Mouse (Mus musculus) layer of hippocampus, adult 11-12 months (tissue): ENCODE measurements around the gene Rlbp1.

Experiments used
- DNase-seq: peaks from one replicate; pipeline ENCODE4 v3.0.0; 2022; ENCODE audit warnings: low spot score

The Rlbp1 gene

DNA sequence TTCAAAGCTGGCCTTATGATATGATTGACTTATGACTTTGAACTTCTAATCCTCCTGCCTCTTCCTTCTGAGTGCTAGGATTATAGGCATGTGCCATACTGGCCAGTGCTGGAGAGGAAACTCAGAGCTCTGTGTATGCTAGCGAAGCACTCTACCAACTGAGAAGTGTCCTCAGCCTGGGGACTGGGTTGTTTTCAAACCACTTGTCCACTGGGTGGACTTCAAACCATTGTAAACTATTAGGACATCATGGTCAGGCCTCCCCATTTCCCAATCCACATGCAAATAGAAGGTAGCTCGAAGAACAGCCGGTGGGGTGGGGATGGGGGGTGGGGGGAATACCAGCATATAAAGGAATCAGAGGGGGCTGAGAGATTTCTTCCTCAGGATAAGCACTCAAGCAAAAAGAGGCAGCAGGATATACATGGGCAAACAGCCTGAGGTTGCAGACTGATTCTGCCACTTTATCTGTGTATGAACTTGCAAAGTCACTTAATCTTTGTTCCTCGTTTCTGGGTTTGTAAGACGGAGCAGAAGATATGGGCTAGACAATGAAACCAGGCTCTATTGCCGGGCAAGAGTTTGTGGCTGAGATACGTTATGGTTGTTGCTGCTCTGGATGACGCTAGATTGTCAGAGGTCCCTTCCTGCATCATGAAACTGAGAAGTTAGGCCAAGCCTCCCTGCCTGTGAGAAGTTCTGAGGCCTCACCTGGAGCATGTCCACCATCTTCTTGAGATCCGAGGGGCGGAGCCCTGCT lies 10.2 kb downstream of the Rlbp1 start:
- DNase-seq: no peak

DNA sequence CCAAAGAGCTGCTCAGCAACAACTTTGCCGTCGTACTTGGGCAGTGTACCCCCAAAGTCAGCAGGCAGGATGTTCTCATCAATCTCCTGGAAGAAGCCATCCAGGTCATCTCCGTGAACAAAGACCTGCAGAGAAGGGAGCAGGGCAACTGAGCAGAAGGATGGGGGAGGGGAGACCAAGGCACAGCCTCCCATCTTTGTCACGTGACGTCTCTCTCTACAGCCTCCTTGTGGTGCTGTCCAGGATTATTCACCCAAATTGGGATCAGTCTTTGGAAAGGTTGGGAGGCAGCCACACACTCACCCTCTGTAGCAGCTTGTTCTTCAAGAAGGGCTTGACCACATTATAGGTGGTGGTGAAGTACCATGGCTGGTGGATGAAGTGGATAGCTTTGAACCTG lies 11.3 kb downstream of the Rlbp1 start:
- DNase-seq: no peak

DNA sequence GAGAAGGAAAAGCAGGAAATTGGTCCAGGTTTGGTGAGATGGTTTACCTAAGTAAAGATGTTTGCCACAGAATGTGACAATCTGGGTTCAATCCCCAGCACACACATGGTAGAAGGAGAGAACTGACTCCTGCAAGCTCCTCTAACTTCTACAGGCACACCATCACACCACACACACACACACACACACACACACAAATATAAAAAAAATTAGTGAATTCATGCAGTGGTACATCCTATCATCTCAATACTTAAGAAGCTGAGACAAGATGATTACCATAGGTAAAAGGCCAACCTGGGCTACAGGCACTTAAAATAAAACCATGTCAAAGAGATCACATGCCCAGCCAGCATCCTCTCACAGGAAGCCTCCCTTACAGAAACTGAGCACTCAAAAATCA lies 12.8 kb downstream of the Rlbp1 start:
- no peak for DNase-seq

DNA sequence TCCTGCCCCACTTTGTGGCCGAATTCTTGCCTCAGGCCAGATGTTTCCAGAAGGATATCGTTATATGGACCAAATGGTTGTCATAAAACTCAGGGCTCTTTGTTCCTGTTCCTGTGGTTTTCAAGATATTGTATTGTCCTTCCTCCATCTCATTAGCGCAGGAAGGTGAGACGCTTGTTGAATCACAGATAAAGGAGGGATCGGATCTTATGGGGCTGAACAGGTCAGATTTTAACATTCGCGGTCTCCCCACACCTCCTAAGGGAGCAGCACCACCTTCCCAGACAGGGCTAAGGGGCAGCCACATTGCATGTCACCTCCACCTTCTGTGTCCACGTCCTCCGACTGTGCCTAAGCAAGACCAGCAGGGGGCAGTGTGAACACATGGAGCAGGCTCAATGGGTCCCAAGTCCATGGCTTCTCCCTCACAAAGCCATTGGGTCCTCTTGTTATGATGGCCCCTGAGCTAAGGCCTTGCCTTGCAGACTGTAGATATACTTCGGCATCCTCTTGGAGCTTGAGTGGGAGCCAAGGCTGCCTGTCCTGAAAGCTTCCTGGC lies 15.4 kb downstream of the Rlbp1 start:
- peak; percentile 79 for DNase-seq

DNA sequence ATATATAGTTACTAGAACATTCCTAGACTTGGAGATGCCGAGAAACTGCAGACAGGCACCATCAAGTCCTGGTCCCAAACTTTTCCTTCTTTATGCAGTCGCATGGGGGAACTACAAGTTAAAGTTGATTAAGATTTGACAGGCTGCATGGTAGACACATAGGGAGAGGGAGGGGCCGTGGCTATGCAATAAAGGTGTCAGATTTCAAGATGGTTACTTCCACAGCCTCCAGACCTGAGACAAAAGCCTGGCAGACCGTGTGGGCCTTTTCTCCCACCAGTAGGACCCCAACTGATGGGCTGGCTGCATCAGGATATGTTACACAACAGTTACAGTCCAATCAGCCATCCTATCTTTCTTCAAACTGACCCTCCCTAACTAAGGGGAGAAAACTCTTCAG lies 17.4 kb downstream of the Rlbp1 start:
- DNase-seq: no peak

DNA sequence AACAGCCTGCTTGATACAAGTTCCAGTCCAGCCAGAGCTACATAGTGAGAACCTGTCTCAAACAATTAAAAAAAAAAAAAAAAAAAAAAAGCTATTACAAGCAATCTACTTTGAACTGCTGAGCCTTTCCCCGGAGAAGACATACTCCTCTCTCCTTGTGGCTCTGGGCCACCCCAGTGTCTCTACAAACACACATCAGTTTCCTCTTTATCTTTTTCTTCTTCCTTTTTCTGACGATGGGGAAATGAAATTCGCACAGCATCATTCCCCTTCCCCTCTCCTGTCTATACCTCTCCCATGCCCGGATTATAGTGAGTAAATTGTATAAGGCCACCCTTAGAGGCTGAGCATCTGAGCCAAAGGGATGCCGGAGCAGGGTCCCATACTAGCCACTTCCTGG lies 18.2 kb downstream of the Rlbp1 start:
- no peak for DNase-seq

DNA sequence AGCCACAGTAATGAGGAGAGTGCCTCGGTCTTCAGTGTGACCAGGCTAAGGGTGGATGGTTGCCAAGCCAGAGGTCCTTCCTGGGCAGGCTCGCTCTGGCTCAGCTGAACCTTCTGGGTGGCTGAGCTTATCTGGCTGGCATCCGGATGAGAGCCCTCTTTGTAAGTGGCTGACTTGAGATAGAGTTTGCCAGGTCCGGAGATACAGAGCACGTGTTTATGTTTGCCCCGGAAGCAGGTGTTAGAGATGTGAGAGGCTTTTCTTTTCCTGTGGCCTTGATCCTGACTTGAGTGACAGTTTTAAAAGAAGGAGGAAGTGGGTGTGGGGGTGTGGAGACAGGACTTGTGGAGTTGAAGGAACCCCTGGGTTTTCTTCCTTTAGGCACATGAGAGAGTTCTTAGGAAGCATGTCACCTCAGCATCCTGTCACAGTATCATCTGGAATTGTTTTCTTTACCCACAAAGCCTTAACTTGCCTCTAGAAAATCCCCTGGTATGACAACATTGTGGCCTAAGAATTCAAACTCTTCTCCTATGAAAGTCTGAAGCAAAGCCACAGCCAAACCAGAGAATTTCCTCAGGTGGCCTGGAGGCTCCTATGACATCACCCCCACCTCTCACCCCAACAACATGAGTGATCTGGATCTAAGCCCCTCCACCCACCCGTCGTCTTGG lies 23.3 kb downstream of the Rlbp1 start:
- DNase-seq: peak; percentile 59

DNA sequence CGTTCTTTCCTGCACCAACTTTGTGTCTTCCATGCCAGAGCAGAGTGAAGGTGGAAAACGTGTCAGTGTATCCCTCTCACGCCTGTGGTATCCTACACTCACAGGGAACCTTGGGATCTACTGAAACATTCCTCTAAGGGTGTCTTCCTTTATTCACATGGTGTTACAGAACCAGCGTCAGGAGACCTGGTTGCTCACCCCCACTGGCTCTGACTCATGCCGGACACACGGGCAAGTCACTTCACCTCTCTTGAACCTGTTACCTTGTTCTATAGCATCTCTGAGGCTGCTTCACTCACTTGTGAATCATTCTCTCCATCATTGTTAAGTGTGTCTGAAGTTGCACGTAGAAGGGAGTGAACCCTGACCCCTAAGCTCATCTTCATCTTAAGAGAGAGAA lies 24.0 kb downstream of the Rlbp1 start:
- DNase-seq: no peak

DNA sequence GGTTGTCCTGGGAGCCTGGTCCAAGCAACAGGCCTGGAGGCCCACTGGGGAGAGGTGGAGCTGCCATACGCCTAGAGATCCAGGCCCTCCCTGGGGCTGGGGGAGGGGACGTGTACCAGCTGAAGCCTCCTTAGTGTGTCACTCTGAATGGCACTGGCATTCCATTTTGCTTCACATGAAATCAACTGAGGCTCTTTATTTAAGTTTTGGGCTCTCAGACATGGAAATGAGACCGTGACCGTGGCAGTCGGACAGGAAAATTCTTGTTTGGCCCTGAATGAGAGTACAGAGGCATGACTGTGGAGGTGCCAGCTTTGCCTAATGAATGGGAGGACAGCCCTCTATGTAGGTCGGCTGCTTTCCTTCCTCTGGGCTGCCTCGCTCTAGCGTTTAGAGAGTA lies 24.6 kb downstream of the Rlbp1 start:
- DNase-seq: peak; percentile 55

DNA sequence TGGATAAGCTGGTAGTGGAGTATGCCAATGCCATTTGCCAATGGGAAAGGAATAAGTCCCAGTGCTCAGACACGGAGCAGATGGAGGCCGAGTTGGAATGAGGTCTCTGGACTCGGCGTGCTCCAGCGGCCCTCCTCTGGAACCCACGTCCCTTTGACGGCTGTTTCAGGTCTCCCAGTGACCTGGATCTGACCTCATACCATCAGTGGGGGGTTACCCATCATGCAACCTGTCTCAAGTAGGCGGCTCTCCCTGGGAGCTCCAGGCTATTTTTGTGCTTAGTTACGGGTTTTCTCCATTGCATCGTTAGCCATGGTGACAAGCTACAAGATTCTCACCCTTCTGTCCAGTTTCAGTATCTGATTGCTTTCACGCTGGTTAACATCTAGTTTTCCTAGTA lies 26.8 kb downstream of the Rlbp1 start:
- DNase-seq: no peak

DNA sequence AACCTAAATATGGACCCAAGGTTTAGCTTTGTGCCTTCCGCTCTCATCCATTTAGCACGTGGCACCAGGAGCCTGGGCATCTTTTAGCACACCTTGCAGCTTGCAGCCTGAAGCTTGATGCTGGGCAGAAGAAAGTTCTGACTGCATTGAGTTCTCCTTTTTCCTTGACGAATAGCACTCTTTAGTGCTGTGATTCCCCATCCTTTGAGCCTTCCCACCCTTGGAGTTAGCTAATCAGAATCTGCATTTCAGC lies 27.7 kb downstream of the Rlbp1 start:
- DNase-seq: no peak

DNA sequence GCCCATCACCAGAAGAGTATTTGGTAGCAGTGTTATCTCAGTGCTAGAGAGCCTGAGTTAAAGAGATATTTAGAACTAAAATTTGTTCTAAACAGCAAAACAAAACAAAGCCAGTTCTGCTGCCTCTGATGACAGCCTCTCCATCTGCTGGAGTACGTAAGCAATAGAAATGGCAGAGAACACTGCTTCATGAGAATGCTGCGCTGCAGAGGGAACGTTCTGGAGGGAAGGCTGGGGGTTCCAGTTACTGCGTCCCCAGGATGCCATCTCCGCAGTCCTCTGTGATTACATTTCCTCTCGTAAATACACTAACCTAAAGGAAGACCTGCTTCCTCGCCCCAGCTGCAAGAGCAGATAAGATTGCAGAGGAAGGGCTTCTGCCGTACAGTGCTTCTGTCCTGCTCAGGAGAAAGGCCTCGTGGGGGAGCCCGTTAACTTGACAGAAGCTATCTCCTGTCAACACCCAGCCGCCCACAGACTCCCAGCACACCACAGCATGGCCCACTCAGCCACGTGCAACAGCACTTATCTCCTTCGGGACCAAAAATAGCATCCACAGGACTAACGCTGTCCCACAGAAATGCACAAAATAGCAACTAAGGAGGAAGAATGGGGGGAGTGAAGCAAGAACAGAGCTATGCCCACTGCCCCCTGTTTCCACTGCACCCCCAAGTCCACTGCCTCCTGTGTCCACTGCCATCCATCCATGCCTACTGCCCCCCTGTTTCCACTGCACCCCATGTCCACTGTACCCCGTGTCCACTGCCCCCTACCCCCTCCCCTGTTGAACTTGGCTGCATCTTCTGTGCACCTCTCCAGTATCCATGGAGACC lies 28.3 kb downstream of the Rlbp1 start:
- peak; percentile 83 for DNase-seq

DNA sequence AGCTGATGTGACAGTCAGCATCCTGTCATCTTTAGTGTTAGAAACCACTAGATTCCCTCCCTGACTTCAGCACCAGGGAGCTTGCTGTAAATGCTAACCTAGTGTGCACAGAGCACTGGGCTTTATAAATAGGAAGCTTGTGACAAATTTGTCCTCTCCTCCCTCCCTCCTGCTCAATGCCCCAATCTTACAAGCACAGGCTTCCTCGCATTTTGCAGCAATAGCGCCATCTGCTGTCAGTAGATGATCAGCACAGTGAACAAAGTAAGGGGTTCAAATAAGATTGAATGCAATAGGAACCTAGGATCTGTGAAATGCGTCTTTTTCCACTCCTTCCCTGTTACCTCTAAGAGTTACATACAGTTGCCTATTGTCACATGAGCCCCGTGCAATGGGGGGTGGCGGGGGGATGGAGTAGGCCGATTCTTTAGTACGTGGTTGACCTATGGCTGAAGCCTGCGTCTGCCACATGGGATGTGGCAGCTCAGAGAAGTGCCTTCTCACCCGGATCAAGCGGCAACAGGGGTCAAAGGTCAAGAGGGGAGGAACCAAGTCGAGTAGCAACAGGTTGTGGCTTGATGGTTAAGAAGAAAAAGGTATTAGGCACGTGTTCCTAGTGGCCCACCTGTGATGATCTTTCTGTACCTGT lies 37.0 kb downstream of the Rlbp1 start:
- peak; percentile 91 for DNase-seq

DNA sequence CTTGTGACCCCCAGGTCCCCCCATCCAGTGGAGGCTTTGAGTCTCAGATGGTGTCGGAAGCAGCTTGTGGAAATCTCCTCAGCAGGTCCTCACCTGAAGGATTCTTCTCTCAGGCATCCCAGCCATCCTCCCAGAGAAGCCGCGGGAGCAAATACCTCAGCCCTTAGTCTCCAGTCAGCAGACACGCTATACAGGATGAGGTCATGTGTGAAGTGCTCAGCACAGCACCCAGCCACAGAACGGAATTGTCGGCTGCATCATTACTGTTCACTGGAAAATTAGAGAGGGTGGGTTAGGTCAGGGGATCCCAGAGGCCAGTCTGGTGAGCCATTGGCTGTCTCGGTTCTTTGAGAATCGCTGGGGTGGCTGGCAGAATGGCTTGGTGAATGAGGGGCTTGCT lies 38.0 kb downstream of the Rlbp1 start:
- DNase-seq: no peak

DNA sequence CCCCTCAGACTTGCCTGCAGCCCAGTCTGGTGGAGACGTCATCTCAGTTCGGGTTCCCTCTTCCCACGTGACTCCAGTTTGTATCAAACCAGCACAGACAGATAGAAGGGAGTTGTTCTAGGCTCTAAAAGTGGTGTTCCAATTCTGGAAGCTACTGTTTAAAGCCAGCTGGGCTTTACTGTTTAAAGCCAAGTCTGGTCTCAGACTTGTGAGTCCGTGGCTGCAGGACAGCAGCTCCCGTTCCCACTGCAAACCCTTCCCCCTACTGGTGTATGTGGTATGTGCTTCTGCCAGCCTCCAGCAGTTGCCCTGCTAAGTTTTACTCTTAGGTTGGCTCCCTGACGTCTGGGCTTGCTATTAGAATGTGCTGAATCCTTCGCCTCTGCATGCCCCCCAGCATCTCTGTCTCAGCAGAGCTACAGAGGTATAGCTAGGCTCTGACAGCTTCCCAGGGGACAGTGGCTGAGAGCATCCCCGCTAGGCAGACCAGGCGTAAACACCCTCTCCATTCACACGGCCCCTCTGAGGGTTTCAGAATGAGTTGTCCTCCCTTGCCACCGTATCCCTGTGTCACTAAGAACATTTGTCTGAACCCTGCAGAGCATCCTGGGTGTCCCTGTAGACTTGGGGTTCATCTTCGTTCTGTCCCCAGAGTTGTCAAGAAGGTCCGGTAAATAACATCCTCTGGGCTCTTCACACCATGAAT lies 39.6 kb downstream of the Rlbp1 start:
- DNase-seq: no peak

DNA sequence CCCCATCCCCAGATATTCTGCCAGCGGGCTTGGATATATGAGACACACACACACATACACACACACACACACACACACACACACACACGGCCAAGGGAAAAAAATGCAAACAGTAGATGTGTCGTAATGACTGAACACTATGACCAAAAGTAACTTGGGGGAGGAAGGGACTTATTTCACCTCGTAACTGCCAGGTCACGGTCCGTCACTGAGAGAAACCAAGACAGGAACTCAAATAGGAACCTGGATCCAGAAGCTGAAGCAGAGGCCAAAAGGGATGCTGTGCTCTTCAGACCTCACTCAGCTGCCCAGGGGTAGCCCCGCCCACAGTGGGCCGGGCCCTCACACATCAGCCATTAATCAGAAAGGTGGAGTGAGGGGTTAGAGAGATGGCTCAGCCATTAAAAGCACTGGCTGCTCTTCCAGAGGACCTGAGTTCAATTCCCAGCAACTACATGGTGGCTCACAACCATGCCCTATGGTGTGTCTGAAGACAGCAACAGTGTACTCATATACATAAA lies 40.2 kb downstream of the Rlbp1 start:
- no peak for DNase-seq

DNA sequence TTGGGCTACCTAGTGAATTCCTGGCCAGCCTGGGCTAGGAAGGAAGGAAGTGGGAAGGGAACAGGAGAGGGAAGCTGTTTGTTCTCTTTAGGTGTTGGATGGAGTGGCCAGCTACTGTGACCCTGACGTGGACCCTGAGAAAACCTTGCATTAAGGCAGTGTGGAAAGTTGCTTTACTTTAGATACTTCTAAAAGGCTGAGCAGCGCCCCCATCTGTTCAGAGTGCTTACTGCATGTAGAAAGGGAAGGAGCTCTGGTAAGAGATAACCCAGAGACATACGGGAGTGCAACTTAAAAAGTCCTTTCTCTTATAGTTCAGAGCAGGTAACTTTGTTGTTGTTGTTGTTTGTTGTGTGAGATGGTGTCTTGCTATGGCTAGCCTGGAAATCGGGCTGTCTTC lies 40.9 kb downstream of the Rlbp1 start:
- peak; percentile 70 for DNase-seq

DNA sequence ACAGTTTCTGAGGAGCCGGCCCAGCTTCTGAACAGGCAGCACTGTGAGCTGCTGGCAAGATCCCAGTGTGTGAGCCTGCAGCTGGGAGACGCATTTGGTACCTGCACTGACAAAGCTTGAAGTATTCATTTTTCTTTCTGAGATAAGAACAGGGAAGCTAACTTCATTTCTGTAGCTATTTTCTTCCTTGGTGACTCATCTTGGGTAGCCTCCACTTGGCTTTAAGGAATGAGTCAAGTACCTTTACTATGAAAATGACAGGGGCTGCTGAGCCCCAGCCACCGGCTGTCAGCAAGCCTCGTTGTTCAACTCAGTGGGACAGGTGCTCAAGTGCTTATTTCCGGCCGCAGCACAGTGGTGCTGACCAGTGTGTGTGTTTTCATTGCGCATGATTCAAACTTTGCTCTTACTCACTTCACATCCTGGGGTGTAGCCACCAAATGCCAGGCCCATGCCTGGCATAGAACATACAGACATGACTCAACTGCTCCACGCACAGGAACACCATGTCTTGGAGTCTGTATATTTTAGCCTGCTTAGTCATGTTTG lies 50.4 kb downstream of the Rlbp1 start:
- DNase-seq: no peak

DNA sequence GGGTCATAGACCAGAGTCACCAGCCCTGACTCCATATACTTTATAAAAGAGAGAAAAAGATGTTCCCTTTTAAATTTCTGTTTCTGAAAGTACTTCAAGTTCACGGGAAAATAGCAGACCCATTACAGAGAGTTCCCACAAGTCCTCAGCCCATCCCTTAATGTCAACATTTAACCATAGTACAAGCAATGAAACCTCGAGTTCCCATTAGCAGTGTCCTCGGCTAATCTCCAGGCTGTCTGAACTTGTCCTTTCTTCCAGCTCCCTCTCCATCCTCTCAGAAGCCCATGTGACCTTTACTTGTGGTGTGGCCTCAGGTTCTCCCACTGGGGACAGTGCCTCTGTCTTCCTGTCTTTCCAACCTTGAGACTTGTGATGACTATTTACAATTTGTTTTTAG lies 53.4 kb downstream of the Rlbp1 start:
- DNase-seq: no peak

DNA sequence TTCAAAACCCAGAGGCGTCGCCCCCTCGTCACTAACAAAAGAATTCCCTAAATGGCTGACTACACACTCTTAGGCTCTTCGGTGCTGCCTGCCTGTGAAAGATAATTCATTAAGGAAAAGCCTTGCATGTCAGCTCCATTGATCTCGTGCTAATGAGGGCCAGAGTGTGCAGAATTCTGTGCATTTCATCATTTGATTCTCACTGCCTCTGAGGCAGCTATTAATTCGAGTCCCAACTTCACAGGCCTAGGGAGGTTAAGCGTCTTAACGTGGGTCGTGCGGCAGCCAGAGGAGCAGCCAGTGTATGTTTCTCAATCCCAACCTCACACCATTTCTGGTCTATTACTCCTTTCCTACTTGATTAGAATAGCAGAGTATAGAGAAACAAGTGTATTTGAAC lies 55.7 kb downstream of the Rlbp1 start:
- DNase-seq: no peak

DNA sequence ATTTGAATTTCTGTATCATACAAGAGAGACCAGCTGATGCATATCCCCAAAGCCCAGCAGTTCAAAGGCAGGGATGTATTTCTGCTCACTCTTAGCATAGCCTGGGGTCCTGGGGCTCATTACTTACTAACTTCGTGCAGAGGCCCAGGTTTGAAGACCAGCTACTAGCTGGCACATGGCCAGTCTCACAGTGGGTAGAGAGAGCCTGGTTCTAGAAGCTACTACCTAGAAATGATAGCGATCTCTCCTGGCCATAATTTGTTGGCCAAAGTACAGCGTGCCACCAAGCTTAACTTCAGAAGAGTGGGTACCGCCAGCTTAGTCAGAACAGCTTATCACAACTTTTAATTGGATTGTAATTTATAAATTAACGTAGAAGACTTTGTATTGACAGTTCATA lies 58.1 kb downstream of the Rlbp1 start:
- no peak for DNase-seq
